Mouse (Mus musculus): ENCODE data around the gene Pde4b.

Gene Pde4b

GRCm38 (mm10) chr4:102605722-102606341 lies 518.5 kb downstream of the Pde4b start:
- no peak for DNase-seq (ENCODE audit: low read depth, low spot score)

GRCm38 (mm10) chr4:102606825-102607224 lies 519.5 kb downstream of the Pde4b start:
- no peak for DNase-seq (ENCODE audit: low read depth, low spot score)

GRCm38 (mm10) chr4:102607744-102608416 lies 520.5 kb downstream of the Pde4b start:
- no peak for DNase-seq (ENCODE audit: low read depth, low spot score)

- no peak for DNase-seq (ENCODE audit: low read depth, low spot score)
Observed at GRCm38 (mm10) chr4:102612596-102612995, 525.3 kb downstream of the Pde4b start.

GRCm38 (mm10) chr4:102617774-102618173 lies 530.4 kb downstream of the Pde4b start:
- DNase-seq (ENCODE audit: low read depth, low spot score) = no peak

- DNase-seq (ENCODE audit: low read depth, low spot score) = no peak
Observed at GRCm38 (mm10) chr4:102618609-102619008, 531.3 kb downstream of the Pde4b start.

GRCm38 (mm10) chr4:102620179-102620910 lies 533.0 kb downstream of the Pde4b start:
- DNase-seq (ENCODE audit: low read depth, low spot score) = no peak

- no peak for DNase-seq (ENCODE audit: low read depth, low spot score)
Observed at GRCm38 (mm10) chr4:102621120-102621519, 533.8 kb downstream of the Pde4b start.

- no peak for DNase-seq (ENCODE audit: low read depth, low spot score)
Observed at GRCm38 (mm10) chr4:102622977-102623376, 535.6 kb downstream of the Pde4b start.

GRCm38 (mm10) chr4:102623789-102624611 lies 536.7 kb downstream of the Pde4b start:
- no peak for DNase-seq (ENCODE audit: low read depth, low spot score)

- no peak for DNase-seq (ENCODE audit: low read depth, low spot score)
Observed at GRCm38 (mm10) chr4:102624937-102625336, 537.6 kb downstream of the Pde4b start.

GRCm38 (mm10) chr4:102627799-102628198 lies 540.5 kb downstream of the Pde4b start:
- no peak for DNase-seq (ENCODE audit: low read depth, low spot score)

GRCm38 (mm10) chr4:102629621-102630020 lies 542.3 kb downstream of the Pde4b start:
- no peak for DNase-seq (ENCODE audit: low read depth, low spot score)

- no peak for DNase-seq (ENCODE audit: low read depth, low spot score)
Observed at GRCm38 (mm10) chr4:102630261-102630660, 542.9 kb downstream of the Pde4b start.

GRCm38 (mm10) chr4:102631624-102632023 lies 544.3 kb downstream of the Pde4b start:
- DNase-seq (ENCODE audit: low read depth, low spot score) = no peak

- no peak for DNase-seq (ENCODE audit: low read depth, low spot score)
Observed at GRCm38 (mm10) chr4:102633241-102633640, 545.9 kb downstream of the Pde4b start.

GRCm38 (mm10) chr4:102635258-102635657 lies 547.9 kb downstream of the Pde4b start:
- no peak for DNase-seq (ENCODE audit: low read depth, low spot score)

- DNase-seq (ENCODE audit: low read depth, low spot score) = no peak
Observed at GRCm38 (mm10) chr4:102635944-102636343, 548.6 kb downstream of the Pde4b start.

GRCm38 (mm10) chr4:102637348-102637910 lies 550.1 kb downstream of the Pde4b start:
- no peak for DNase-seq (ENCODE audit: low read depth, low spot score)

- DNase-seq (ENCODE audit: low read depth, low spot score) = no peak
Observed at GRCm38 (mm10) chr4:102640942-102641341, 553.6 kb downstream of the Pde4b start.

- no peak for DNase-seq (ENCODE audit: low read depth, low spot score)
Observed at GRCm38 (mm10) chr4:102644062-102644461, 556.7 kb downstream of the Pde4b start.
